Mouse (Mus musculus): ENCODE results near the gene Nln.

Nln gene

GRCm38 (mm10) chr13:104045108-104045507, 64.3 kb downstream of the Nln start:
- DNase-seq (ENCODE audit: extremely low read depth, low read depth, low spot score): no peak

- no peak for DNase-seq (ENCODE audit: extremely low read depth, low read depth, low spot score)
Observed at GRCm38 (mm10) chr13:104044332-104044731, 65.1 kb downstream of the Nln start.

- no peak for DNase-seq (ENCODE audit: extremely low read depth, low read depth, low spot score)
Observed at GRCm38 (mm10) chr13:104042738-104043137, 66.7 kb downstream of the Nln start.

GRCm38 (mm10) chr13:104041481-104041880, 67.9 kb downstream of the Nln start:
- no peak for DNase-seq (ENCODE audit: extremely low read depth, low read depth, low spot score)

- DNase-seq (ENCODE audit: extremely low read depth, low read depth, low spot score): no peak
Observed at GRCm38 (mm10) chr13:104040950-104041349, 68.5 kb downstream of the Nln start.

- no peak for DNase-seq (ENCODE audit: extremely low read depth, low read depth, low spot score)
Observed at GRCm38 (mm10) chr13:104039861-104040260, 69.6 kb downstream of the Nln start.

- DNase-seq (ENCODE audit: extremely low read depth, low read depth, low spot score): peak; percentile 78
Observed at GRCm38 (mm10) chr13:104038891-104039290, 70.5 kb downstream of the Nln start.

- DNase-seq (ENCODE audit: extremely low read depth, low read depth, low spot score): no peak
Observed at GRCm38 (mm10) chr13:104038358-104038757, 71.1 kb downstream of the Nln start.

GRCm38 (mm10) chr13:104037531-104038290, 71.7 kb downstream of the Nln start:
- no peak for DNase-seq (ENCODE audit: extremely low read depth, low read depth, low spot score)

- DNase-seq (ENCODE audit: extremely low read depth, low read depth, low spot score): no peak
Observed at GRCm38 (mm10) chr13:104036494-104037290, 72.7 kb downstream of the Nln start.

- DNase-seq (ENCODE audit: extremely low read depth, low read depth, low spot score): no peak
Observed at GRCm38 (mm10) chr13:104035651-104036050, 73.8 kb downstream of the Nln start.

GRCm38 (mm10) chr13:104034854-104035253, 74.6 kb downstream of the Nln start:
- no peak for DNase-seq (ENCODE audit: extremely low read depth, low read depth, low spot score)

GRCm38 (mm10) chr13:104032620-104033133, 76.7 kb downstream of the Nln start:
- no peak for DNase-seq (ENCODE audit: extremely low read depth, low read depth, low spot score)

- no peak for DNase-seq (ENCODE audit: extremely low read depth, low read depth, low spot score)
Observed at GRCm38 (mm10) chr13:104031821-104032331, 77.5 kb downstream of the Nln start.

GRCm38 (mm10) chr13:104030956-104031355, 78.5 kb downstream of the Nln start:
- no peak for DNase-seq (ENCODE audit: extremely low read depth, low read depth, low spot score)

- no peak for DNase-seq (ENCODE audit: extremely low read depth, low read depth, low spot score)
Observed at GRCm38 (mm10) chr13:104029511-104029910, 79.9 kb downstream of the Nln start.

GRCm38 (mm10) chr13:104029089-104029488, 80.3 kb downstream of the Nln start:
- DNase-seq (ENCODE audit: extremely low read depth, low read depth, low spot score): no peak

GRCm38 (mm10) chr13:104026525-104026924, 82.9 kb downstream of the Nln start:
- DNase-seq (ENCODE audit: extremely low read depth, low read depth, low spot score): no peak

GRCm38 (mm10) chr13:104025710-104025995, 83.8 kb downstream of the Nln start:
- no peak for DNase-seq (ENCODE audit: extremely low read depth, low read depth, low spot score)

GRCm38 (mm10) chr13:104024856-104025709, 84.3 kb downstream of the Nln start:
- no peak for DNase-seq (ENCODE audit: extremely low read depth, low read depth, low spot score)

GRCm38 (mm10) chr13:104024275-104024674, 85.1 kb downstream of the Nln start:
- no peak for DNase-seq (ENCODE audit: extremely low read depth, low read depth, low spot score)
